Mouse (Mus musculus) layer of hippocampus, adult 2 months (tissue): ENCODE results near the gene Celf2. TPM values are rescaled to one million over a fixed set of nuclear protein-coding genes. Genes with fewer than 3 reads are reported as not detected.
A peak's percentile ranks its signal among the peaks of the same experiment; 100 is the strongest.

Experiments
- DNase-seq, 2 experiments: peaks; one replicate each; pipeline ENCODE4 v3.0.0; 2022; ENCODE audit warnings: low spot score in 2 of 2
- H3K27ac ChIP-seq: fragments of 200-600 bp; 2 replicates; pipeline ENCODE4 v1.8.1; 2022
- H3K4me3 ChIP-seq: fragments of 200-600 bp; 2 replicates; pipeline ENCODE4 v1.8.1; 2022; ENCODE audit warnings: mild to moderate bottlenecking
- CTCF ChIP-seq: fragments of 200-600 bp; conservative IDR thresholded peaks from 2 replicates; pipeline ENCODE4 v1.8.1; 2022; ENCODE audit warnings: antibody characterized with exemption, mild to moderate bottlenecking, moderate library complexity
- total RNA-seq, 2 experiments: library from RNA; stranded (reverse); gene quantifications; 2 replicates each; pipeline ENCODE4 v1.2.3; 2021

Gene Celf2
- total RNA-seq, 2 experiments from 2014 or later: 500 to 535 TPM

DNA sequence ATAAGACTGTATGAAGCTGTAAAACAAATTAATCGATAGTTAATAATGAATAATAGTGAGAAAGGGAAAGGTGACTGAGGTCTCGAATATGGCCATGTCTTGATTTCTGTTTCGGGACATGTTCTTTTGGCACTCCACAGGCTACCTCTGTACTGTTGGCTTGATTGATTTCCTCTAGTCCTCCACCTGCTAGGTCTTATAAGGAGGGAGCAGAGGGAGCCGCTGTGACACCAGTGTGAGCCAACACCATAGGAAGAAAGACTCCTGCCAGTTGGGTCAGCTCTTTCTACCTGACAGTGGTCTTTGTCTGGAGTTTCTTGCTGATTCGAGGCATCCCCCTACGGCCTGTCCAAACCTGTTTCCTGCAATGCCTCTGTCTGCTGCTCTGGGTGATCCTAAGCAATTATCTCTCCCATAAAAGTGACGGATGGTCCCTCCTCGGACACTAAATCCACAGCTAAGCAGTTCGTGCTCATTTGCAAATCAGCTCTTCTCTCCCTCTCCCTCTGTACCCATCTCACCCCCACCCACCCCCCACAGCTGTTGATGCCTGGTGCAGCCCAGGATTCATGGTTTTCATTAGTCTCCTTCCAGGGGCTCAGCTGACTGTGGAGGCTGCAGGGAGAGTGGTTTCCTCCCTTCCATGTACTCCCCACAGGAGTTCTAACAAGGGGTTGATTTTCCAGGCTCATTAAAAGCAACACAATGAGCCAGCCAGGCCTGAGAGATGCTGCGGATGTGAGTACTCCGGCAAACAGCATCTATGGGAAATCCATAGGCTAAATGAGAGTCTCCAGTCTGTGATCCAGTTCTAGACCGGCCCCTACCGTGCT is 1003.2 kb downstream of the Celf2 start:
- DNase-seq: no peak
- Histone ChIP-seq H3K4me3 (no peak overlapping the region), H3K27ac (0 out of 2 replicates have a peak overlapping the region, but pooled peaks have one; percentile 39)
- TF ChIP-seq CTCF: no peak

DNA sequence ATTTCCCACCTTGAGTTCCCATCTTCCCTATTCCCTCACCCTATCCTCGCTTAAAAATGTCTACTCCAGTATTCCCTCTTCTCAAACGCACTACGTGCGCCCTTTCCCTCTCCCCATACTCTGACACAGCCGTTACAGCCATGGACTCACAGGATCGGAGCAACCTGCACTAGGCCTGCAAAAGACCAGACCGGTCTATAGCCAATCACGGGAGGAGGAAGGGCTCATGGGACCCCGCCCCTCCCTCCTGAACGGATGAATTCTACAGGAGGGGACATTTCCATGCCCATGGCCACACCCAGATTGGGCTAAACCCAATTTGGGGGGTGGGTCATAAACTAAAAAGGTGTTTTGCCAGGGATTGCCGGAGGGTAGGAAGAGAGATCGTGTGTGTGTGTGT is 1003.8 kb downstream of the Celf2 start:
- no peak for TF ChIP-seq CTCF
- H3K4me3 ChIP-seq: no peak overlapping the region
- no peak overlapping the region for H3K27ac ChIP-seq
- DNase-seq: no peak

DNA sequence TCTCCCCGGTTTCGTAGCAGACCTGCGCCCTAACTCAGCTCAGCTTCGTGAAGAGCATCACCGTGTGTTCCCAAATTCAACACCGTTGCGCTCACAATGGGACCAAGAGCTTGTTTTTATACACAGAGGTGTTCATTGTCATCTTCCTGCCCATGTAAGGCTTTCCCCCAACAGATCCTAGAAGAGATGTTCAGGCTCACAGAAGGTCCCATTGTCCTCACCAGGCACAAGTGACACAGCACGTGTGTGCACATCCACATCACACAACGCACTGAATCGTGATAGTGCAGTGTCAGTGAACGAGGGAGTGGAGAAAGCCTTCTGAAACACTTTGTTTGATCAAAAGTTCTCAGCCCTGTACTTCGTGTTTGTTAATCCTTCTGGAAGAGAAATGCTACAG is 1011.3 kb downstream of the Celf2 start:
- Histone ChIP-seq H3K4me3 (no peak overlapping the region), H3K27ac (no peak overlapping the region)
- TF ChIP-seq CTCF: no peak
- no peak for DNase-seq

DNA sequence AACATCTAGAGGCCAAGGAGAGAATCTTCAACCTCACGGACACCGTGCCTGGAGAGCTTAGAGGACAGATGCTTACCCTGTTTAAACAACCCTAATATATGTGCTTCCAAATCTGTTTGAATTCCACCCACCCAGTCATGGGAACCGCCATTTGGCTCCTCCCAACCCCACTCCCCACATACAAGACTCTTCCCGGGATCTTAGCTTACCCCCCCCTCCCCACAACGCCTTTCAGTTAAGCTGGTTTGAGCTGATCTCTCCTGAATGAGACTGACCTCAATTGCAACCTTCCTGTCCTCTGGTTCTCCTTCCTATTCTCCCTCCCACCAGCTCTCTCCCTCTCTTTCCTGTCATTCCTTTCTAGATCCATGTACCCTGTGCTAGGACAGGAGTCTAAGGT is 1011.7 kb downstream of the Celf2 start:
- H3K4me3 ChIP-seq: no peak overlapping the region
- DNase-seq: no peak
- H3K27ac ChIP-seq: no peak overlapping the region
- TF ChIP-seq CTCF: no peak

DNA sequence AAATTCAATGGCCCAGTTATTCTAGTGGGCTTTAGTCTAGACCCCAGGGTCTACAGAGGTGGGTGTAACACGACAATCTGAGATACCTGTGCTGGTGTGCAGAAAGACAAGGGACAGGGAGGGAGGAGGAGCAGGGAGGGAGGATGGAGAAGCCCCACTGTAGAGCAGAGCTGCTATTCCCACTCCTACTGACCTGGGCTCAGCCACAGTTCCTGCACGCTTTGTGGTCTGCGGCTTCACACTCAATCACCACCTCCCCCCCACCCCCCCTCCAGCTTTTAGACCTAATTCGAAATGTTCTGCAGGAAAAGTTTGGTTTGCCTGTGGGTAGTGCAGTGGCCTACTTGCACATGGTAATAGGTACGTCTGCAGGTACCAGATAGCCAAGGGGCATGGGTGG is 1015.5 kb downstream of the Celf2 start:
- TF ChIP-seq CTCF: no peak
- DNase-seq: no peak
- Histone ChIP-seq H3K27ac (no peak overlapping the region), H3K4me3 (no peak overlapping the region)

DNA sequence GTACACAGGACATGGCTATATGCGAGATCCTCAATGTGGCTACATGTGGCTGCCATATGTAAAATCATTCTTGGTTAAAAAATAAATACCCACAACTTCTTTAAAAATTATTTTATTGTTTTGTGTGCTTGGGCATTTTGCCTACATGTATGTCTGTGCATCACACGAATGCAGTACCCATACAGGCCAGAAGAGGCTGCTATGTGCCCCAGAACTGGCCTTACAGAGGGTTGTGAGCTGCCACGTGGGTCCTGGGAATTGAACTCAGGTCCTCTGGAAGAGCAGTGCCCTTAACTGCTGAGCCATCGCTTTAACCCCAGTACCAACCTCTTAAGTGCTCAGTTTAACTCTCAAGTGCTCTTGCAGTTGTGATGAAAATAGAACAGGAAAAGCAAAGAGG is 1018.5 kb downstream of the Celf2 start:
- no peak for DNase-seq
- Histone ChIP-seq H3K4me3 (no peak overlapping the region), H3K27ac (no peak overlapping the region)
- peak; percentile 57 for TF ChIP-seq CTCF

DNA sequence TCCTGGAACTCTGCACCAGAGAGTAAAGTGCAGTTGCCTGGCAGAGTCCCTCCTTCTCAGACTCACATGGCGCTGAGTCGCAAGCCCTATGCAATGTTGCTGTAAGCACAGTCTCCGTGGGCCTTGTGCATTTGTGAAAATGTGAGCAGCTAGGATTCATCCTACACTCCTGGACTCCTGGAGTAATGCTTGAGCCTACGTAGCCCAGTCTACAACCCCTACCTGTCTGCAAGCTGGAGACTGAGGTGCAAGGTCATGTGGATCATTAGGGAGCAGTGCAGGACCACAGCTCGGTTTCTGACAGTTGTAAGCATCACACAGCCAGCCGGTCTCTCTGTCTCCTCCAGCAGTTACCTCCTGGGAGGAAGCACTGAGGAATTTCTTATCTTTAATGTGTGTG is 1019.3 kb downstream of the Celf2 start:
- Histone ChIP-seq H3K27ac (no peak overlapping the region), H3K4me3 (no peak overlapping the region)
- TF ChIP-seq CTCF: no peak
- no peak for DNase-seq
